Mouse (Mus musculus) small intestine, adult 2 months (tissue): ENCODE data around the gene Pck1.
A peak's percentile ranks its signal among the peaks of the same experiment; 100 is the strongest.

Source experiments
- CTCF ChIP-seq: fragments of 200-500 bp; IDR thresholded peaks from 2 replicates; pipeline ENCODE4 v1.5.1; 2012; ENCODE audit warnings: low read depth, mild to moderate bottlenecking, control low read depth, inconsistent platforms, low read length, moderate library complexity, mixed read lengths; ENCODE audit not compliant: insufficient replicate concordance, insufficient read length; ENCODE audit errors: extremely low read depth
- POLR2A ChIP-seq: fragments of 200-500 bp; IDR thresholded peaks from 2 replicates; pipeline ENCODE4 v1.6.1; 2012; ENCODE audit warnings: low read depth, mild to moderate bottlenecking, control low read depth, inconsistent platforms, low read length, moderate library complexity

DNA sequence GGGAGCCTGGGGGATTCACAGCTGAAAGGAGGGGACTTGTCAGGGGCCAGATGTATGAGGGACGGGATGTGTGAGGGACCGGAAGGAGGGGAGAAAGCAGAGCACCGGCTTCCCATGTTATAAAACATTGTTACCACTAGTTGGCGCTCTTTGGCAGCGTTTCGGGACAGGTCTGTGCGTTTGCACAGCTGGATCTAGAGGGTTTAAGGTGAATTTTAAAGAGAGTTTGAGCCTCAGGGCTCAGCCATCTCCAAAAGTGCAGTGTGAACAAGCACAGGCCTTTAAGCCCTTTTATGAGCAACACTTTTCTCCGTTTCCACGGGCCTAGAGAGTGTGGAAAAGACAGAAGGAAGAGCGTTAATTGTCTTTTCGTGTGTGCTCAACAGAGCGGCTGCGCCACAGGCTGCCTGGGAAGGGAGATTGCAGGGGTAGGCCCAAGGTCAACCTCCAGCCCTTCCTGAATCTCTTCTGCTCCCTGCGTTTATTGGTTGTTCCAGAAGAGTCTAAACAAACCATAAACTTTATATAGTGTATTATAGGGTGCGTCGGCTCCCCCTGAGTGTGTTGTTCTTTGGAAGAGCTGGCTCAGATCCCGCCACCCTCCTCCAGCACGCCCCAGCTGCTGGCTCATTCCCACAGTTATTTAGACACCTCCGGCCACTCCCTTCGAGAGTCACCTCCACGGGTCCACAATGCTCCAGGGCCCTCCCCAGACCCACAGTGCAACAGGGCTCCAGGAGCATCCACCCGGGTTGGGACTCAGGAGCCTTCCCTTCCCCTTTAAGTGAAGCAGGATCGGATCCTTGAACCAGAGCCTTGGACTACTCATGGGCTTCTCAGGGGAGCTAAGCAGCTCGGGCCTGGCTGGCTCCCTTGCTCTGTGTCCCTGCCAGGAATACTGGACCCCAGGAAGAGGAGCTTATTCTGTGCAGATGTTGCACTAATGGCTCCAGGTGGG, 6.8 kb downstream of the Pck1 start:
- TF ChIP-seq POLR2A (peak; percentile 50; the same call in 1 of the 2 replicates), CTCF (peak; percentile 95; the same call in 1 of the 2 replicates)
